Mouse (Mus musculus) bone marrow, adult 2 months (tissue): ENCODE data around the gene Ppp1r9b.

Experiments used
- CTCF ChIP-seq: fragments of 200-500 bp; IDR thresholded peaks from 2 replicates; pipeline ENCODE4 v1.5.1; 2011; ENCODE audit warnings: low read length, control low read depth; ENCODE audit not compliant: control insufficient read depth, insufficient read depth
- POLR2A ChIP-seq: fragments of 200-500 bp; IDR thresholded peaks from 2 replicates; pipeline ENCODE4 v1.6.1; 2011; ENCODE audit warnings: low read depth, mild to moderate bottlenecking, control low read depth, low read length, borderline replicate concordance; ENCODE audit not compliant: control insufficient read depth

GRCm38 (mm10) chr11:95009629-95010014 lies 18.8 kb downstream of the Ppp1r9b start, which contains the start of gene Samd14:
- TF ChIP-seq CTCF (0 out of 2 replicates have a peak, but pooled peaks have one; percentile 1), POLR2A (peak; percentile 65; the same call in 1 of the 2 replicates)
